Mouse (Mus musculus): ENCODE measurements around the gene Vmn2r107. TPM values are rescaled to one million over a fixed set of nuclear protein-coding genes. Genes with fewer than 3 reads are reported as not detected.

The Vmn2r107 gene
- polyA plus RNA-seq (2014; fragmentation: Nextera tagmentation; extraction: Ambion mirVana), result not detected in 2 replicates

GRCm38 (mm10) chr17:20344942-20345341, at the start of gene Vmn2r107:
TSS of gene Vmn2r107 (plus strand) at chr17:20345242.
- H3K4me2 ChIP-seq, result no peak within 1 kb of the TSS
- no peak within 1 kb of the TSS for H3K9ac ChIP-seq
- H3K4me1 ChIP-seq (ENCODE audit: insufficient read depth), result no peaks in the 10 kb centered on the region
- no peaks in the 10 kb centered on the region for H3K9me3 ChIP-seq (ENCODE audit: low read depth, low read length)
- WGBS, result 37% methylated on average over 2 of the region's 2 CpGs
- H3K27me3 ChIP-seq (ENCODE audit: insufficient read depth, low read length), result no peaks in the 10 kb centered on the region
- DNase-seq (no peak), ATAC-seq (ENCODE audit: insufficient read depth) (no peak)
- no peaks in the 10 kb centered on the region for H3K36me3 ChIP-seq (ENCODE audit: insufficient read depth)
- H3K27ac ChIP-seq (ENCODE audit: low read depth), result no peak within 1 kb of the TSS
- no peak within 1 kb of the TSS for H3K4me3 ChIP-seq (ENCODE audit: low read depth, low read length)
- no peak for TF ChIP-seq CTCF (IDR thresholded peaks at IDR 0.05; ENCODE audit: low read depth)

- H3K36me3 ChIP-seq (ENCODE audit: insufficient read depth), result no peaks in the 10 kb centered on the region
- no peaks in the 10 kb centered on the region for H3K4me1 ChIP-seq (ENCODE audit: insufficient read depth)
- WGBS, result 100% methylated on average over 1 of the region's 1 CpGs
- H3K4me2 ChIP-seq, result no peak overlapping the region
- H3K27ac ChIP-seq (ENCODE audit: low read depth), result no peak overlapping the region
- no peaks in the 10 kb centered on the region for H3K27me3 ChIP-seq (ENCODE audit: insufficient read depth, low read length)
- DNase-seq (no peak), ATAC-seq (ENCODE audit: insufficient read depth) (no peak)
- H3K9ac ChIP-seq, result no peak overlapping the region
- no peak for TF ChIP-seq CTCF (IDR thresholded peaks at IDR 0.05; ENCODE audit: low read depth)
- no peaks in the 10 kb centered on the region for H3K9me3 ChIP-seq (ENCODE audit: low read depth, low read length)
- H3K4me3 ChIP-seq (ENCODE audit: low read depth, low read length), result no peak overlapping the region
These were observed 39.3 kb upstream of the Vmn2r107 start for GRCm38 (mm10) chr17:20305790-20306189.

GRCm38 (mm10) chr17:20399105-20399504, 54.1 kb downstream of the Vmn2r107 start:
- H3K4me2 ChIP-seq, result no peak overlapping the region
- DNase-seq (no peak), ATAC-seq (ENCODE audit: insufficient read depth) (no peak)
- H3K27ac ChIP-seq (ENCODE audit: low read depth), result no peak overlapping the region
- 0 out of 2 replicates have a peak, but pooled peaks have one; percentile 1 for TF ChIP-seq CTCF (IDR thresholded peaks at IDR 0.05; ENCODE audit: low read depth)
- peaks cover 4% of the 10 kb centered on the region; the same call in 1 of the 2 replicates for H3K9me3 ChIP-seq (ENCODE audit: low read depth, low read length)
- WGBS, result 48% methylated on average over 2 of the region's 2 CpGs
- no peaks in the 10 kb centered on the region for H3K36me3 ChIP-seq (ENCODE audit: insufficient read depth)
- no peaks in the 10 kb centered on the region for H3K4me1 ChIP-seq (ENCODE audit: insufficient read depth)
- no peak overlapping the region for H3K9ac ChIP-seq
- no peaks in the 10 kb centered on the region for H3K27me3 ChIP-seq (ENCODE audit: insufficient read depth, low read length)
- H3K4me3 ChIP-seq (ENCODE audit: low read depth, low read length), result no peak overlapping the region

- H3K9me3 ChIP-seq (ENCODE audit: low read depth, low read length), result no peaks in the 10 kb centered on the region
- no peak for TF ChIP-seq CTCF (IDR thresholded peaks at IDR 0.05; ENCODE audit: low read depth)
- no peaks in the 10 kb centered on the region for H3K4me1 ChIP-seq (ENCODE audit: insufficient read depth)
- no peak within 1 kb of the TSS for H3K27ac ChIP-seq (ENCODE audit: low read depth)
- no peak within 1 kb of the TSS for H3K9ac ChIP-seq
- WGBS, result 23% methylated on average over 1 of the region's 1 CpGs
- ATAC-seq (ENCODE audit: insufficient read depth) (no peak), DNase-seq (no peak)
- H3K4me2 ChIP-seq, result no peak within 1 kb of the TSS
- no peak within 1 kb of the TSS for H3K4me3 ChIP-seq (ENCODE audit: low read depth, low read length)
- H3K36me3 ChIP-seq (ENCODE audit: insufficient read depth), result no peaks in the 10 kb centered on the region
- H3K27me3 ChIP-seq (ENCODE audit: insufficient read depth, low read length), result no peaks in the 10 kb centered on the region
These were observed 68.8 kb downstream of the Vmn2r107 start, which contains the start of gene Vmn1r224 for GRCm38 (mm10) chr17:20413846-20414245. TSS of gene Vmn1r224 (plus strand) at chr17:20414146.

Other genes with a start within 250 kb of the Vmn2r107 start
- gene Fpr-rs7, start 231.0 kb upstream of the Vmn2r107 start, polyA plus RNA-seq (2014; fragmentation: Nextera tagmentation; extraction: Ambion mirVana), result not detected in 2 replicates
- gene Fpr-rs6, start 162.1 kb upstream of the Vmn2r107 start, polyA plus RNA-seq (2014; fragmentation: Nextera tagmentation; extraction: Ambion mirVana), result not detected in 2 replicates
- not detected in 2 replicates for gene Vmn2r105, start 110.2 kb upstream of the Vmn2r107 start, polyA plus RNA-seq (2014; fragmentation: Nextera tagmentation; extraction: Ambion mirVana)
- gene Vmn2r106, start 59.7 kb upstream of the Vmn2r107 start, polyA plus RNA-seq (2014; fragmentation: Nextera tagmentation; extraction: Ambion mirVana), result not detected in 2 replicates
- not detected in 2 replicates for gene Vmn1r224, start 68.9 kb downstream of the Vmn2r107 start, polyA plus RNA-seq (2014; fragmentation: Nextera tagmentation; extraction: Ambion mirVana)
- not detected in 2 replicates for gene Vmn2r108, start 136.1 kb downstream of the Vmn2r107 start, polyA plus RNA-seq (2014; fragmentation: Nextera tagmentation; extraction: Ambion mirVana)
- not detected in 2 replicates for gene Vmn1r225, start 152.9 kb downstream of the Vmn2r107 start, polyA plus RNA-seq (2014; fragmentation: Nextera tagmentation; extraction: Ambion mirVana)
- not detected in 2 replicates for gene Vmn2r109, start 219.5 kb downstream of the Vmn2r107 start, polyA plus RNA-seq (2014; fragmentation: Nextera tagmentation; extraction: Ambion mirVana)

Data from lung, embryonic 14.5 days (tissue).